Mouse (Mus musculus): ENCODE measurements around the gene C77080. TPM values are rescaled to one million over a fixed set of nuclear protein-coding genes. Genes with fewer than 3 reads are reported as not detected.

C77080 gene
- polyA plus RNA-seq, 1 experiment = 1.9 TPM

- no peak for TF ChIP-seq CTCF (IDR thresholded peaks at IDR 0.05; ENCODE audit: control insufficient read depth, insufficient read depth, low read length)
- TF ChIP-seq POLR2A (IDR thresholded peaks at IDR 0.05; ENCODE audit: borderline replicate concordance, control insufficient read depth, low read depth, low read length) = no peak
- H3K27ac ChIP-seq (ENCODE audit: control insufficient read depth, insufficient read depth, low read depth, low read length, poor library complexity) = no peak overlapping the region
- H3K4me1 ChIP-seq (ENCODE audit: control insufficient read depth, insufficient read depth, low read length) = no peaks in the 10 kb centered on the region
- WGBS = 89% methylated on average over 9 of the region's 9 CpGs
- H3K4me3 ChIP-seq (replicated peaks; ENCODE audit: control insufficient read depth, low read depth, low read length) = no peak overlapping the region
Measured at GRCm38 (mm10) chr4:129232561-129233360, 28.4 kb downstream of the C77080 start.

GRCm38 (mm10) chr4:129231594-129232450 lies 29.4 kb downstream of the C77080 start:
- no peak overlapping the region for H3K4me3 ChIP-seq (replicated peaks; ENCODE audit: control insufficient read depth, low read depth, low read length)
- H3K27ac ChIP-seq (ENCODE audit: control insufficient read depth, insufficient read depth, low read depth, low read length, poor library complexity) = no peak overlapping the region
- 80% methylated on average over 12 of the region's 12 CpGs for WGBS
- TF ChIP-seq POLR2A (IDR thresholded peaks at IDR 0.05; ENCODE audit: borderline replicate concordance, control insufficient read depth, low read depth, low read length) (no peak), CTCF (IDR thresholded peaks at IDR 0.05; ENCODE audit: control insufficient read depth, insufficient read depth, low read length) (no peak)
- no peaks in the 10 kb centered on the region for H3K4me1 ChIP-seq (ENCODE audit: control insufficient read depth, insufficient read depth, low read length)

- H3K27ac ChIP-seq (ENCODE audit: control insufficient read depth, insufficient read depth, low read depth, low read length, poor library complexity) = no peak overlapping the region
- 77% methylated on average over 8 of the region's 8 CpGs for WGBS
Measured at GRCm38 (mm10) chr4:129230926-129231325, 30.3 kb downstream of the C77080 start.

GRCm38 (mm10) chr4:129227985-129228381 lies 33.2 kb downstream of the C77080 start:
- Histone ChIP-seq H3K4me3 (replicated peaks; ENCODE audit: control insufficient read depth, low read depth, low read length) (no peak overlapping the region), H3K4me1 (ENCODE audit: control insufficient read depth, insufficient read depth, low read length) (no peaks in the 10 kb centered on the region), H3K27ac (ENCODE audit: control insufficient read depth, insufficient read depth, low read depth, low read length, poor library complexity) (no peak overlapping the region)
- WGBS = 71% methylated on average over 8 of the region's 8 CpGs
- no peak for TF ChIP-seq POLR2A (IDR thresholded peaks at IDR 0.05; ENCODE audit: borderline replicate concordance, control insufficient read depth, low read depth, low read length)

More at GRCm38 (mm10) chr4:129230926-129231325, 30.3 kb downstream of the C77080 start:
- TF ChIP-seq POLR2A (IDR thresholded peaks at IDR 0.05; ENCODE audit: borderline replicate concordance, control insufficient read depth, low read depth, low read length) (no peak), CTCF (IDR thresholded peaks at IDR 0.05; ENCODE audit: control insufficient read depth, insufficient read depth, low read length) (no peak)
- Histone ChIP-seq H3K4me3 (replicated peaks; ENCODE audit: control insufficient read depth, low read depth, low read length) (no peak overlapping the region), H3K4me1 (ENCODE audit: control insufficient read depth, insufficient read depth, low read length) (no peaks in the 10 kb centered on the region)

- no peak overlapping the region for H3K27ac ChIP-seq (ENCODE audit: control insufficient read depth, insufficient read depth, low read depth, low read length, poor library complexity)
- H3K4me3 ChIP-seq (replicated peaks; ENCODE audit: control insufficient read depth, low read depth, low read length) = no peak overlapping the region
- 86% methylated on average over 22 of the region's 22 CpGs for WGBS
- no peaks in the 10 kb centered on the region for H3K4me1 ChIP-seq (ENCODE audit: control insufficient read depth, insufficient read depth, low read length)
- TF ChIP-seq CTCF (IDR thresholded peaks at IDR 0.05; ENCODE audit: control insufficient read depth, insufficient read depth, low read length) (no peak), POLR2A (IDR thresholded peaks at IDR 0.05; ENCODE audit: borderline replicate concordance, control insufficient read depth, low read depth, low read length) (no peak)
Measured at GRCm38 (mm10) chr4:129227170-129227984, 33.8 kb downstream of the C77080 start.

- WGBS = 57% methylated on average over 5 of the region's 5 CpGs
- H3K4me1 ChIP-seq (ENCODE audit: control insufficient read depth, insufficient read depth, low read length) = no peaks in the 10 kb centered on the region
- H3K4me3 ChIP-seq (replicated peaks; ENCODE audit: control insufficient read depth, low read depth, low read length) = no peak overlapping the region
- no peak overlapping the region for H3K27ac ChIP-seq (ENCODE audit: control insufficient read depth, insufficient read depth, low read depth, low read length, poor library complexity)
- TF ChIP-seq POLR2A (IDR thresholded peaks at IDR 0.05; ENCODE audit: borderline replicate concordance, control insufficient read depth, low read depth, low read length) (no peak), CTCF (IDR thresholded peaks at IDR 0.05; ENCODE audit: control insufficient read depth, insufficient read depth, low read length) (no peak)
Measured at GRCm38 (mm10) chr4:129226441-129226963, 34.7 kb downstream of the C77080 start.

GRCm38 (mm10) chr4:129225315-129225714 lies 35.9 kb downstream of the C77080 start:
- Histone ChIP-seq H3K4me1 (ENCODE audit: control insufficient read depth, insufficient read depth, low read length) (no peaks in the 10 kb centered on the region), H3K27ac (ENCODE audit: control insufficient read depth, insufficient read depth, low read depth, low read length, poor library complexity) (no peak overlapping the region), H3K4me3 (replicated peaks; ENCODE audit: control insufficient read depth, low read depth, low read length) (no peak overlapping the region)
- TF ChIP-seq POLR2A (IDR thresholded peaks at IDR 0.05; ENCODE audit: borderline replicate concordance, control insufficient read depth, low read depth, low read length) (no peak), CTCF (IDR thresholded peaks at IDR 0.05; ENCODE audit: control insufficient read depth, insufficient read depth, low read length) (no peak)
- 90% methylated on average over 12 of the region's 12 CpGs for WGBS
